Mouse (Mus musculus): ENCODE results near the gene Pgls. TPM values are rescaled to one million over a fixed set of nuclear protein-coding genes. Genes with fewer than 3 reads are reported as not detected.
A peak's percentile ranks its signal among the peaks of the same experiment; 100 is the strongest.

Pgls gene
- total RNA-seq (2018; cell fraction: chromatin; rRNA removed): 10 to 100 TPM in 25 of 26 experiments, 1 to 10 TPM in 1; 9.5 to 56.2 (median 28.0) TPM
- 100 to 1,000 TPM in 7 of 26 experiments, 10 to 100 TPM in 19; 56.4 to 132 (median 79.7) TPM for total RNA-seq (2018; cell fraction: cytosol; rRNA removed)
- 10 to 100 TPM; 17.1 to 75.6 (median 30.6) TPM for total RNA-seq (2018; cell fraction: nucleus; rRNA removed)
- polyA plus RNA-seq (2018): 36.7 to 133 TPM (median 114 TPM) in 3 replicates

DNA sequence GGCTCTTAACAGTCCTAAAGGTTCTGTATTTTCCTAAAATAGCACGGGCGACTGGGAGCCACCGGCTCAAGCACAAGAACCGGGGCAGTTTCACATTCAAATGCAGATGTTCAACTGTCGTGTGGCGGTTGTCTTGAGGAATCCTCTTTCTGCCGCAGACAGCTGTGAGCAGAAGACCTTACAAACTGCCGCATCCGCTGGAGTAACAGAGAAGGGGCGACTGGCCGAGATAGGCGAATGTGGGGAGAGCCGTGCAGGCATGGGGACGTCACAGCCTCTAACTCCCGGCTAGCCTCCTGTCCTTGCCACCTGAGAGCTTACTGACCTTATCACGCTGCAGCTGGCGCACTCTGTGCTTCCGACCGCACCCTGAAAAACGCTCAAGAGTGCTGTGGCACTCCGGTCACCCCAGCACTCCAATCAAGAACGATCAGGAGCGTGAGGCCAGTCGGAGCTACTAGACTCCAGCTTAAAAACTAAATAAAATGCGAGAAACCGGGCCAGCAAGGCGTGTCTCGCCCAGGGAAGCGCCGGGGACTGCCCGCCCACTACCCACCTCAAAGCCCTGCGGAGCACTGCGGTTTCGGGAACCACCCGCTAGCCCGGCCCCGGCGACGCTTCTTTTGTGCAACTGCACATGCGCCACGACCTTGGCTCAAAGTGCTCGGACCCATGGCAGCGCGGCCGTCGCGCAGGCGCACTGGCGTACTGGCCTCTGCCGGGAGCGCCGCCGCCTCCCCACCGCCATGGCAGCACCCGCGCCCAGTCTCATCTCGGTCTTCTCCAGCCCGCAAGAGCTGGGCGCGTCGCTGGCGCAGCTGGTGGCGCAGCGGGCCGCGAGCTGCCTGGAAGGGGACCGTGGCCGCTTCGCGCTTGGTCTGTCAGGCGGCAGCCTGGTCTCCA is at the start of gene Pgls:
Gene Pgls (plus strand): TSS at position 706 of the 903 bp plus-strand sequence.
- Histone ChIP-seq H3K36me3 (ENCODE audit: inconsistent target) (no peaks in the 10 kb centered on the region; the same call in 1 of the 2 replicates), H3K4me3 (ENCODE audit: inconsistent target) (peak within 1 kb of the TSS; percentile 92), H3K79me2 (ENCODE audit: inconsistent target) (peaks cover 24% of the 10 kb centered on the region), H3K27ac (peak within 1 kb of the TSS; percentile 85)
- under 1% methylated on average over 60 of the region's 71 CpGs for WGBS (ENCODE audit: missing documents)

DNA sequence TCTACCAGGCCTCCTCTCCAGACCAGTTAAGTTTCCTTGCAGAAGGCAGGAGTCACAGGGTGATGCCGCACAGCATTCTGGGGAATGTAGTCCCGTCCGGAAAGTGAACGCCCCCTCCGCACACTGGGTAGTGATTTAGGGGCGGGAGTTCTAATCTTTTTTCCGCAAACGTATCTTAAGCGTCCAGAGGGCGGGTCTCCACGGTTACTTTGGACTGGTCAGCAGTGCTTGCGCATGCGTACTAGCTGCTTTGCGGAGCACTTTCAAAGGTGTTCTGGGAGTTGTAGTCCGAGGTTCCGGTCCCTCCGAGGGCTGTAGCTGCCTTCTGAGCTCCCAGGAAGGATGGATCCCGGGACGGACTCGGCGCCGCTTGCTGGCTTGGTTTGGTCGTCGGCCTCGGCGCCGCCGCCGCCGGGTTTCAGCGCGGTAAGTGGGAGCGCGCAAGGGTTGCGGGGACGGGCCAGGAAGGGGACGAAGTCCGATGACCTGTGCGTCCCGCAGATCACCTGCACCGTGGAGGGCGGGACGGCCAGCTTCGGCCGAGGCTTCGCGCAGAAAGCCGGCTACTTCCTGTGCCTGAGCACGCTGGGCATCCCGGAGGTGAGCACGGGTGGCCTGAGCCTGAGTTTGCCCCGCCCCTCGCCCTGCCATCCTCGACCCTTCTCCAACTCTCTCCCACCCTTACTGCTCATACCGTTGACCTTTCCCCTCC is 49.2 kb upstream of the Pgls start, which contains the start of gene Mvb12a:
Gene Mvb12a (plus strand): TSS at position 291 of the 712 bp plus-strand sequence.
- Histone ChIP-seq H3K79me2 (ENCODE audit: inconsistent target) (peaks cover 45% of the 10 kb centered on the region), H3K27ac (peak within 1 kb of the TSS; percentile 65), H3K36me3 (ENCODE audit: inconsistent target) (peaks cover 26% of the 10 kb centered on the region; the same call in 1 of the 2 replicates), H3K4me3 (ENCODE audit: inconsistent target) (peak within 1 kb of the TSS; percentile 78)
- WGBS (ENCODE audit: missing documents): 1% methylated on average over 51 of the region's 55 CpGs

DNA sequence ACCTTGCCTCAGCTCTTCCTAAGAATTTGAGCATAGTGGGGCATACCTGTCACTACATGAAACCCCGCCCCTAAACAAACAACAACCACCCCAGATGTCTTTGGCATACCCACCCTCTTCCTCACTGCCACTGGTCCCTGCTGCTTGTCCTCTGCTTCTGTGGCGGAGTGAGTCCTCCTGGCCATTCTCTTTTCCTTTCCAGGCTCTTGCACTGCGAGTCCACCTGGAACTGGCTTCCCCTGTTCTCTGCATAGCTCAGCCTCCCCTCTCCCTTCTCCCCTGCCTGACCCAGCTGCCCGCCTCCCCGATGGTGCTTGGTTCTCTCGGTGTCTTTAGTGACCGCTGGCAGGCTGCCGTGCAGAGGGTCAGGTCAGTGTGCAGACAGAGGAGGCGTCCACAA is 48.2 kb upstream of the Pgls start:
- H3K27ac ChIP-seq: no peak overlapping the region
- peaks cover 36% of the 10 kb centered on the region for H3K79me2 ChIP-seq (ENCODE audit: inconsistent target)
- whole genome bisulfite sequencing (ENCODE audit: missing documents): 84% methylated on average over 8 of the region's 9 CpGs
- H3K4me3 ChIP-seq (ENCODE audit: inconsistent target): peak overlapping the region; percentile 78
- H3K36me3 ChIP-seq (ENCODE audit: inconsistent target): peaks cover 30% of the 10 kb centered on the region; the same call in 1 of the 2 replicates

DNA sequence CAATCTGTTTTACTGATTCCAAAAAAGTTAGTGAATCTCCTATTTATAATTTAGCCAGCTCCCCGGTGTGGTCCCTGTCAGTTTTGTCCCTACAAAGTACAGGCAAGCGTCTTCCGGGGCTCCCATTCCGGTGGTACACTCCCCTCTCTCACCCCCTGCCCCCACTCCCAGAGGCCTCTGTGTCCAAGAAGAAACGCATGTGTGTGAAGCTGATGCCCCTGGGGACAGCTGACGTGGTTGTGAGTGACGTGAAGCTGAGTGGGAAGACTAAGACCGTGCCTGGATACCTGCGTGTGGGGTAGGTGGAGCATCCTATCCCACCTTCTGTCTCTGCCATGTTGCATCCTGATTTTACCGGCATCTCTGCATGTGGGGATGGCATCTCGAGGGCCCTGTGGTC is 46.9 kb upstream of the Pgls start:
- no peak overlapping the region for H3K27ac ChIP-seq
- peaks cover 27% of the 10 kb centered on the region for H3K79me2 ChIP-seq (ENCODE audit: inconsistent target)
- WGBS (ENCODE audit: missing documents): 93% methylated on average over 11 of the region's 11 CpGs
- peaks cover 30% of the 10 kb centered on the region; the same call in 1 of the 2 replicates for H3K36me3 ChIP-seq (ENCODE audit: inconsistent target)
- H3K4me3 ChIP-seq (ENCODE audit: inconsistent target): no peak overlapping the region

DNA sequence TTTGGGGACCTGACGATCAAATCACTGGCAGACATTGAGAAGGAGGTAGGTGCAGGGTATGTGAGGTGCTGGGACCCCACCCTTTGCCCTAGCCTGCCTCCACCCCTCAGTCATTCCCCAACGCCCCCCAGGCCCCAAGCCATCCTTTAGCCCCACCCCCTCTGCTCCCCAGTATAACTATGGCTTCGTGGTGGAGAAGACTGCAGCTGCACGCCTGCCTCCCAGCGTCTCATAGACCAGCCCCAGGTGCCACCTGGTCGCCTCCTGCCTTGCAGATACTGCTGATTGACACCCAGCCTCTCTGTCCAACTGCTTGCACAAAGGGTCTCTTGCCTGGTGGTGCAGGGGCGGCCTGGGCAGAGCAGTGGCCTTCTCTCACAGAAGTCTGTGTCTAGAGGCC is 44.4 kb upstream of the Pgls start:
- H3K36me3 ChIP-seq (ENCODE audit: inconsistent target): peaks cover 30% of the 10 kb centered on the region; the same call in 1 of the 2 replicates
- no peak overlapping the region for H3K27ac ChIP-seq
- peaks cover 27% of the 10 kb centered on the region for H3K79me2 ChIP-seq (ENCODE audit: inconsistent target)

DNA sequence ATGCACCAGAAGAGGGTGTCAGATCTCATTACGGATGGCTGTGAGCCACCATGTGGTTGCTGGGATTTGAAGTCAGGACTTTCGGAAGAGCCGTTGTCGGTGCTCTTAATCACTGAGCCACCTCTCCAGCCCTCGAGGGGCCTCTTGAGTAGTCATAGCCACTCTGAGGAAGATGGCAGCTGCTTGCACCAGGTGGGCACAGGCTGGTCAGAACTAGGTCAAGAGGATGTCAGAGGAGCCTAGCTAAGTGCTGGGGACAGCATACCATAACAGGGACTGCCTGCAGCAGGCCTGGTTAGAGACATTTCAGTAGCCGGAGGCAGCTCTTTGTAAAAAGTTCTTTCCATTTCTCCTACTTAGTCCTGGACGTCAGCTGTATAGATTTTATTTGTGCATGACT is 41.2 kb upstream of the Pgls start:
- Histone ChIP-seq H3K36me3 (ENCODE audit: inconsistent target) (peaks cover 22% of the 10 kb centered on the region; the same call in 1 of the 2 replicates), H3K79me2 (ENCODE audit: inconsistent target) (no peaks in the 10 kb centered on the region; the same call in 1 of the 2 replicates), H3K27ac (no peak overlapping the region), H3K4me3 (ENCODE audit: inconsistent target) (no peak overlapping the region)
- 86% methylated on average over 7 of the region's 7 CpGs for whole genome bisulfite sequencing (ENCODE audit: missing documents)

More for the DNA sequence above, 44.4 kb upstream of the Pgls start:
- no peak overlapping the region for H3K4me3 ChIP-seq (ENCODE audit: inconsistent target)
- WGBS (ENCODE audit: missing documents): 88% methylated on average over 7 of the region's 7 CpGs

DNA sequence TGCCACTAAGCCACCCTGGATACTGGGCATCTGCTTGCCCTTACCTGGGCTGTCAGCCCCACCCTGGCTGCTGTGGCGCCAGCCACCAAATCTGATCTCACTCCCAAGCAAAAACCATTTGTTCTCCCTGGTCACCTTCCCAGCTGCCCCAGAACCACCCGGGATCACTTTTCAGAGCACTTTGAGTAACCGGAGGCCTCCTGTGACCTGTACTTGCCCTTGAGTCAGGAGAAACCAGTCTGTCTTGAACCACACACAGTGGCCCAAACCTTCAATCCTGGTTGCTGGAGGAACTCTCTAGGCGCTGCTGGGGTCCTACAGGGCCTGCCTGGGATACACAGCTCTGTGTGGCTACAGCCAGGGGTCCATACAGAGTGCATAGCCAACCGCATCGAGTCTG is 39.2 kb upstream of the Pgls start:
- 85% methylated on average over 6 of the region's 6 CpGs for WGBS (ENCODE audit: missing documents)
- no peak overlapping the region for H3K4me3 ChIP-seq (ENCODE audit: inconsistent target)
- no peak overlapping the region for H3K27ac ChIP-seq
- peaks cover 4% of the 10 kb centered on the region; the same call in 1 of the 2 replicates for H3K36me3 ChIP-seq (ENCODE audit: inconsistent target)
- no peaks in the 10 kb centered on the region for H3K79me2 ChIP-seq (ENCODE audit: inconsistent target)

DNA sequence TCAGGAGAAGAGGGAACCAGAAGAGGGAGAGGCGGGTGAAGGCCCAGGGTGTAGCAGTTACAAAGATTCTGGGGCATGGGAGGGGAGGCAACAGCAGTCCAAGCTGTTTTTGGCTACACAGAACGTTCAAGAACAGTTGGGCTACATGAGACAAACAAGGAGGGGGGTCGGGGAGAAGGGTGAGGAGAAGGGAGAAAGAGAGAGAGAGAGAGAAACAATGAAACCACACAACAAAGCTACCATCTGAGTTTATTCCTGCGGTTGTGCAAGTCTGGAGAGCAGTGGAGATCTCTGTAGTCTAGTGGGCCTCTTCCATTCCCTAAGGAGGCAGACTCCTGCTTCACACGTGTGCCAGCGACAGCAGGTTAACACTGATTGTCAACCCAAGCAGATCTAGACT is 38.0 kb upstream of the Pgls start:
- no peak overlapping the region for H3K4me3 ChIP-seq (ENCODE audit: inconsistent target)
- WGBS (ENCODE audit: missing documents): 74% methylated on average over 6 of the region's 6 CpGs

DNA sequence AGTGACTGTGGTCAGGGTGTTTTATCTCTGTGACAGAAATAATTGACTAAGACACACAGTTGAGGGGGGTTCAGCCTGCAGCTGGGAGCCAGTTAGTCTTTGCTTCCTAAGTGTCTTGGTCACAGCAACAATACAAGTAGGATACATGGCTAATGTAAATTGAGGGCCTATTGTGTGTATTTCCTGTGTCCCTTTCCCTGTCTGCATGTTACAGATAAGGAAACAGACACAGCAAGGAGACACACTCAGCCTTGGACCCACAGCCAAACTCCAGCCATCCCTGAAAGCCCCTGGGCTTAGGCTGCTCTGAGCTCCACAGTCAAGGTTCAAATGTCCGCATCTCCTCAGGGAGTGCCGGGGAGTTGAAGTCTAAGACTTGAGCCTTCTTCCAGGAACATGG is 37.3 kb upstream of the Pgls start:
- Histone ChIP-seq H3K27ac (no peak overlapping the region), H3K79me2 (ENCODE audit: inconsistent target) (no peaks in the 10 kb centered on the region), H3K4me3 (ENCODE audit: inconsistent target) (no peak overlapping the region), H3K36me3 (ENCODE audit: inconsistent target) (no peaks in the 10 kb centered on the region)
- 90% methylated on average over 2 of the region's 2 CpGs for WGBS (ENCODE audit: missing documents)

More for the DNA sequence above, 38.0 kb upstream of the Pgls start:
- no peaks in the 10 kb centered on the region for H3K79me2 ChIP-seq (ENCODE audit: inconsistent target)
- H3K36me3 ChIP-seq (ENCODE audit: inconsistent target): no peaks in the 10 kb centered on the region
- H3K27ac ChIP-seq: no peak overlapping the region

DNA sequence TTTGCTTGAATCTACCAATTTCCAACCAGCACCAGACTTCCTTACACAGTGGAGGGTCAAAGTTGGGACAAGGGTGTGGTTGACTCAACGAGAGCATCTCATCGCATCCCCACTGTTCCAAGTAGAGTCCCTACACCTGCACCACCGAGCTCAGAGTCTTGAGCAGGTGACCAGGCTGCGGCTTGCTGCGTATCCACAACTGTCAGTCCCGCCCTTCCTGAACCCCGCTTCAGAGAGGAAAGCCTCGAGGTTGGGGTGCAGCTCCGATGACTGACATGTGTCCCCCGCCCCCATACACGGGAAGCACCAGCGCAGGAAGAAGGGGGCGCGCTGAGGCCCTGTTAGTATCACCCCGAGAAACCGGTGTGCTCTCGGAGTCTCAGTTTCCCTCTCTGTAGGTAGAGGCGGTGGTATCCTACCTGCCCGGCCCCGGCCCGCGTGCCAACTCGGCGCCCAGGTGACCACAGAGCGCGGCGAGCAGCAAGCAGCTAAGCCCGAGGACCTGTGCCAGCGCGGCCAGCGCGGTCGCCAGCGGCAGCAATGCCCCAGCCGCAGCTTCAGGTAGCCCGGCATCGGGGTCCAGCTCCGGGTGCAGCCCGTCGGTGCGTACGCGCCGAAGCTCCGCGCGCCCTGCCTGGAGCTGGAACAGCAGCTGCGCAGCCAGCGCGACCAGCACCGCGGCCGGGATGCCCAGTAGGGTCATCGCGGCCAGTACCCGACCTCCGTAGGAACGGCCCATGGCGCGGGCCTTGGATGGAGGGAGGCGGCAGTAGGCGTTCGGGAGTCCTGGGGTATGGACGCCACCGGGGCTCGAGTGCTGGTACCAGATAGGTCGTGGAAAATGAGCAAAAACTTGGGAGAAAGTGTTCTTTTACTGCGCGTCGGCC is 33.7 kb upstream of the Pgls start, which contains the start of gene Tmem221:
Gene Tmem221 (minus strand): TSS at position 801 of the 887 bp plus-strand sequence.
- Histone ChIP-seq H3K36me3 (ENCODE audit: inconsistent target) (no peaks in the 10 kb centered on the region), H3K79me2 (ENCODE audit: inconsistent target) (no peaks in the 10 kb centered on the region), H3K27ac (no peak within 1 kb of the TSS), H3K4me3 (ENCODE audit: inconsistent target) (peak within 1 kb of the TSS; percentile 35)
- 10% methylated on average over 70 of the region's 70 CpGs for WGBS (ENCODE audit: missing documents)

DNA sequence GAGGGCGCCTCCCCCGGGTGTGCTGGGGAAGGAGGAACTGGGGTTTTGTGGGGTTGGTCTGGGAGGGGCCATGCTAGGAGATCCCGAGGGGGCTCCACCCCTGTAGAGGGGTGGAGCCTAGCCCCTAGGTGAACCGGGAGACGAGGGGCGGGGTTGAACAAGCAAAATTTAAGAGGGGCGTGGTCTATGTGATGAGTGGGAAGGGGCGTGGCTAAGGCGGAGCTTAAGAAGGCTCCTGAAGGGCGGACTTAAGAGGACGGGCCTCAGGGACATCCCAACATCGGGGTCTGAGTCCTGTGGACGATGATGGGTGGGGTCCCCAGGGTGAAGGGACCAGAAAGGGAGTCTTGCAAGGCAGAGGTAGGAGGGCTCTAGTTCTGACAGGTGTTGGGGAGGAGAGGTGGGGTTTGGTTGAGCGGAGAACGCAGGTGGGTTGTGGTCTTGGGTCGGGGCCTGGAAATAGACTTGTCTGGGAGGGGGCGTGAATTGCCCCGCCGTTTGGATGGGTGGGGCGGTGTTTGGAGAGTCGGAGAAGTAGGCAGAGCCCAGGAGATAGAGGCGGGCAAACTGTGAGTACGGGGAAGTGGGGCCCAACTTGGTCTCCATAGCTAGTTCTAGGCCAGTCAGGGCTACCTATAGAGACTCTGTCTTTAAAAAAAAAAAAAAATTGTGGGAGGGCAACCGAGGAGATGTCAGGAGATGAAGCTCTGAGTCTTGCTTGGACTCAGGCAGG is 32.9 kb upstream of the Pgls start:
- Histone ChIP-seq H3K27ac (no peak overlapping the region), H3K36me3 (ENCODE audit: inconsistent target) (no peaks in the 10 kb centered on the region), H3K4me3 (ENCODE audit: inconsistent target) (peak overlapping the region; percentile 35), H3K79me2 (ENCODE audit: inconsistent target) (no peaks in the 10 kb centered on the region)
- 11% methylated on average over 22 of the region's 24 CpGs for WGBS (ENCODE audit: missing documents)

DNA sequence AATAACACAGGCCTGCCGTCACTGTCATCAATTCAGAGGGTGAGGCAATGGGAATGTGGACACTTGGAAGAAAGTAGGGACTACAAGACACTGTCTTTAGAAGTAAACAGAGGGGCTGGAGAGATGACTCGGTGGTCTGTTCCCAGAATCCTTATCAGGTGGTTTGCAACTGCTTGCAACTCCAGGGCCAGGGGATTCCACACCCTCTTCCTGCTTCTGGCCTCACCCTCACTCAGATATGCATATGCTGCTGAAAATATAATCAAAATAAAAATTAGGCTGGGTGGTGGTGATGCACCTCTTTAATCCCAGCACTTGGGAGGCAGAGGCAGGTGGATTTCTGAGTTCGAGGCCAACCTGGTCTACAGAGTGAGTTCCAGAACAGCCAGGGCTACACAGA is 31.9 kb upstream of the Pgls start:
- H3K27ac ChIP-seq: no peak overlapping the region
- 87% methylated on average over 3 of the region's 3 CpGs for WGBS (ENCODE audit: missing documents)

DNA sequence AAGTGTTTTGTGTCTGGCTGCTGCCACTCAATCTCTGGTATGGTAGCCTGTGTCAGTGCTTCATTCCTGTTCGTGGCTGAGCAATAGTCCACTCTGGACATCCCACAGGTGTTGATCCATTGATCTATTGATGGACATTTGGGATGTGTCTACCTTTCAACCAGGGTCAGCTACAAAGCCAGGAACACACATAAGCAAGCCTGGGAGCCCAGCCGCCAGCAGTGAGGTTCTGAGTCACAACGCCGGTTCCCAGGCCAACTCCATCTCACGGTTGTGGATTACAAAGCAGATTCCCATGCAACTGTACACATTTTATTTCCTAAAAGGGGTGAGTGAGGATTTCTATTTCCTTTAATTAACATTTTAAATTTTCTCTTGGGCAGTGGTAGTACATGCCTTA is 31.2 kb upstream of the Pgls start:
- H3K79me2 ChIP-seq (ENCODE audit: inconsistent target): no peaks in the 10 kb centered on the region
- no peaks in the 10 kb centered on the region for H3K36me3 ChIP-seq (ENCODE audit: inconsistent target)
- no peak overlapping the region for H3K27ac ChIP-seq
- no peak overlapping the region for H3K4me3 ChIP-seq (ENCODE audit: inconsistent target)
- WGBS (ENCODE audit: missing documents): 98% methylated on average over 5 of the region's 5 CpGs

More for the DNA sequence above, 31.9 kb upstream of the Pgls start:
- Histone ChIP-seq H3K79me2 (ENCODE audit: inconsistent target) (no peaks in the 10 kb centered on the region), H3K36me3 (ENCODE audit: inconsistent target) (no peaks in the 10 kb centered on the region), H3K4me3 (ENCODE audit: inconsistent target) (no peak overlapping the region)
